Mouse (Mus musculus): ENCODE data around the gene Tsnaxip1. TPM values are rescaled to one million over a fixed set of nuclear protein-coding genes. Genes with fewer than 3 reads are reported as not detected.

The Tsnaxip1 gene
- polyA plus RNA-seq, 1 experiment from 2014 or later, result 0.83 TPM

GRCm38 (mm10) chr8:105853178-105853577, 25.6 kb downstream of the Tsnaxip1 start, which contains the start of gene Cenpt:
Gene Cenpt (minus strand): TSS chr8:105853278.
- Histone ChIP-seq H3K9me3 (replicated peaks; ENCODE audit: control insufficient read depth, low read length) (no peaks in the 10 kb centered on the region), H3K9ac (ENCODE audit: low read length) (no peak within 1 kb of the TSS), H3K4me1 (ENCODE audit: control insufficient read depth, insufficient read depth, low read length) (peaks cover 20% of the 10 kb centered on the region), H3K27ac (ENCODE audit: low read depth, low read length) (no peak within 1 kb of the TSS), H3K4me3 (ENCODE audit: low read depth, low read length) (no peak within 1 kb of the TSS), H3K4me2 (ENCODE audit: low read length) (no peak within 1 kb of the TSS), H3K27me3 (replicated peaks; ENCODE audit: control insufficient read depth, insufficient read depth, low read length) (no peaks in the 10 kb centered on the region), H3K36me3 (ENCODE audit: control insufficient read depth, insufficient read depth, low read length) (peaks cover 19% of the 10 kb centered on the region)
- ATAC-seq (no peak), DNase-seq (ENCODE audit: low spot score) (no peak)
- WGBS, result 89% methylated on average over 3 of the region's 3 CpGs

GRCm38 (mm10) chr8:105854303-105854702, 26.8 kb downstream of the Tsnaxip1 start:
- Histone ChIP-seq H3K9me3 (replicated peaks; ENCODE audit: control insufficient read depth, low read length) (no peaks in the 10 kb centered on the region), H3K4me2 (ENCODE audit: low read length) (peak overlapping the region; percentile 29), H3K36me3 (ENCODE audit: control insufficient read depth, insufficient read depth, low read length) (peaks cover 12% of the 10 kb centered on the region), H3K4me1 (ENCODE audit: control insufficient read depth, insufficient read depth, low read length) (peaks cover 20% of the 10 kb centered on the region), H3K27me3 (replicated peaks; ENCODE audit: control insufficient read depth, insufficient read depth, low read length) (no peaks in the 10 kb centered on the region), H3K4me3 (ENCODE audit: low read depth, low read length) (peak overlapping the region; percentile 70), H3K9ac (ENCODE audit: low read length) (peak overlapping the region; percentile 81; the same call in 1 of the 2 replicates), H3K27ac (ENCODE audit: low read depth, low read length) (no peak overlapping the region)
- DNase-seq (ENCODE audit: low spot score) (no peak), ATAC-seq (no peak)
- 31% methylated on average over 8 of the region's 8 CpGs for WGBS

GRCm38 (mm10) chr8:105854715-105855216, 27.2 kb downstream of the Tsnaxip1 start, which contains the start of gene Thap11:
Gene Thap11 (plus strand): TSS chr8:105855132.
- H3K4me1 ChIP-seq (ENCODE audit: control insufficient read depth, insufficient read depth, low read length), result peaks cover 22% of the 10 kb centered on the region
- H3K27ac ChIP-seq (ENCODE audit: low read depth, low read length), result peak within 1 kb of the TSS; percentile 21; the same call in 1 of the 2 replicates
- DNase-seq (ENCODE audit: low spot score) (peak; percentile 96), ATAC-seq (peak; percentile 92)
- peaks cover 7% of the 10 kb centered on the region; the same call in 1 of the 2 replicates for H3K36me3 ChIP-seq (ENCODE audit: control insufficient read depth, insufficient read depth, low read length)
- H3K27me3 ChIP-seq (replicated peaks; ENCODE audit: control insufficient read depth, insufficient read depth, low read length), result no peaks in the 10 kb centered on the region
- peak within 1 kb of the TSS; percentile 98 for H3K4me2 ChIP-seq (ENCODE audit: low read length)
- peak within 1 kb of the TSS; percentile 70 for H3K4me3 ChIP-seq (ENCODE audit: low read depth, low read length)
- no peaks in the 10 kb centered on the region for H3K9me3 ChIP-seq (replicated peaks; ENCODE audit: control insufficient read depth, low read length)
- under 1% methylated on average over 43 of the region's 43 CpGs for WGBS
- peak within 1 kb of the TSS; percentile 81 for H3K9ac ChIP-seq (ENCODE audit: low read length)

- Histone ChIP-seq H3K27me3 (replicated peaks; ENCODE audit: control insufficient read depth, insufficient read depth, low read length) (no peaks in the 10 kb centered on the region), H3K36me3 (ENCODE audit: control insufficient read depth, insufficient read depth, low read length) (peaks cover 7% of the 10 kb centered on the region; the same call in 1 of the 2 replicates), H3K27ac (ENCODE audit: low read depth, low read length) (peak overlapping the region; percentile 21; the same call in 1 of the 2 replicates), H3K4me1 (ENCODE audit: control insufficient read depth, insufficient read depth, low read length) (peaks cover 23% of the 10 kb centered on the region), H3K9me3 (replicated peaks; ENCODE audit: control insufficient read depth, low read length) (no peaks in the 10 kb centered on the region), H3K4me3 (ENCODE audit: low read depth, low read length) (peak overlapping the region; percentile 70), H3K4me2 (ENCODE audit: low read length) (peak overlapping the region; percentile 98), H3K9ac (ENCODE audit: low read length) (peak overlapping the region; percentile 81)
- under 1% methylated on average over 68 of the region's 71 CpGs for WGBS
- ATAC-seq (peak; percentile 49), DNase-seq (ENCODE audit: low spot score) (peak; percentile 44)
Measured at GRCm38 (mm10) chr8:105855248-105856167, 28.0 kb downstream of the Tsnaxip1 start.

- Histone ChIP-seq H3K27me3 (replicated peaks; ENCODE audit: control insufficient read depth, insufficient read depth, low read length) (no peaks in the 10 kb centered on the region), H3K27ac (ENCODE audit: low read depth, low read length) (0 out of 2 replicates have a peak overlapping the region, but pooled peaks have one; percentile 21), H3K4me3 (ENCODE audit: low read depth, low read length) (peak overlapping the region; percentile 70), H3K36me3 (ENCODE audit: control insufficient read depth, insufficient read depth, low read length) (peaks cover 7% of the 10 kb centered on the region; the same call in 1 of the 2 replicates), H3K4me2 (ENCODE audit: low read length) (peak overlapping the region; percentile 98), H3K9ac (ENCODE audit: low read length) (peak overlapping the region; percentile 81), H3K9me3 (replicated peaks; ENCODE audit: control insufficient read depth, low read length) (no peaks in the 10 kb centered on the region), H3K4me1 (ENCODE audit: control insufficient read depth, insufficient read depth, low read length) (peaks cover 20% of the 10 kb centered on the region)
- DNase-seq (ENCODE audit: low spot score), result no peak
- ATAC-seq, result no peak
- 28% methylated on average over 15 of the region's 15 CpGs for WGBS
Measured at GRCm38 (mm10) chr8:105856168-105856835, 28.8 kb downstream of the Tsnaxip1 start.

- DNase-seq (ENCODE audit: low spot score) (no peak), ATAC-seq (no peak)
- Histone ChIP-seq H3K27ac (ENCODE audit: low read depth, low read length) (no peak overlapping the region), H3K9me3 (replicated peaks; ENCODE audit: control insufficient read depth, low read length) (no peaks in the 10 kb centered on the region), H3K4me2 (ENCODE audit: low read length) (no peak overlapping the region), H3K27me3 (replicated peaks; ENCODE audit: control insufficient read depth, insufficient read depth, low read length) (no peaks in the 10 kb centered on the region), H3K36me3 (ENCODE audit: control insufficient read depth, insufficient read depth, low read length) (peaks cover 11% of the 10 kb centered on the region; the same call in 1 of the 2 replicates), H3K9ac (ENCODE audit: low read length) (no peak overlapping the region), H3K4me3 (ENCODE audit: low read depth, low read length) (no peak overlapping the region), H3K4me1 (ENCODE audit: control insufficient read depth, insufficient read depth, low read length) (peaks cover 29% of the 10 kb centered on the region)
- WGBS, result 82% methylated on average over 5 of the region's 5 CpGs
Measured at GRCm38 (mm10) chr8:105858495-105858894, 31.0 kb downstream of the Tsnaxip1 start.

GRCm38 (mm10) chr8:105859314-105859713, 31.8 kb downstream of the Tsnaxip1 start:
- DNase-seq (ENCODE audit: low spot score), result no peak
- Histone ChIP-seq H3K4me3 (ENCODE audit: low read depth, low read length) (no peak overlapping the region), H3K27me3 (replicated peaks; ENCODE audit: control insufficient read depth, insufficient read depth, low read length) (no peaks in the 10 kb centered on the region), H3K27ac (ENCODE audit: low read depth, low read length) (0 out of 2 replicates have a peak overlapping the region, but pooled peaks have one; percentile 14), H3K9me3 (replicated peaks; ENCODE audit: control insufficient read depth, low read length) (no peaks in the 10 kb centered on the region), H3K4me2 (ENCODE audit: low read length) (peak overlapping the region; percentile 67; the same call in 1 of the 2 replicates), H3K36me3 (ENCODE audit: control insufficient read depth, insufficient read depth, low read length) (peaks cover 13% of the 10 kb centered on the region; the same call in 1 of the 2 replicates), H3K9ac (ENCODE audit: low read length) (no peak overlapping the region), H3K4me1 (ENCODE audit: control insufficient read depth, insufficient read depth, low read length) (peaks cover 29% of the 10 kb centered on the region)
- 76% methylated on average over 5 of the region's 5 CpGs for WGBS
- no peak for ATAC-seq

- peak within 1 kb of the TSS; percentile 97 for H3K4me3 ChIP-seq (ENCODE audit: low read depth, low read length)
- H3K27ac ChIP-seq (ENCODE audit: low read depth, low read length), result peak within 1 kb of the TSS; percentile 87
- under 1% methylated on average over 58 of the region's 59 CpGs for WGBS
- H3K9me3 ChIP-seq (replicated peaks; ENCODE audit: control insufficient read depth, low read length), result no peaks in the 10 kb centered on the region
- ATAC-seq, result peak; percentile 97
- no peaks in the 10 kb centered on the region for H3K27me3 ChIP-seq (replicated peaks; ENCODE audit: control insufficient read depth, insufficient read depth, low read length)
- peak within 1 kb of the TSS; percentile 95 for H3K9ac ChIP-seq (ENCODE audit: low read length)
- H3K4me2 ChIP-seq (ENCODE audit: low read length), result peak within 1 kb of the TSS; percentile 68
- peak; percentile 100 for DNase-seq (ENCODE audit: low spot score)
- peaks cover 13% of the 10 kb centered on the region; the same call in 1 of the 2 replicates for H3K36me3 ChIP-seq (ENCODE audit: control insufficient read depth, insufficient read depth, low read length)
- peaks cover 29% of the 10 kb centered on the region for H3K4me1 ChIP-seq (ENCODE audit: control insufficient read depth, insufficient read depth, low read length)
Measured at GRCm38 (mm10) chr8:105860143-105860981, 32.8 kb downstream of the Tsnaxip1 start, which contains the start of gene Nutf2. Gene Nutf2 (plus strand): TSS chr8:105860580.

Data from forebrain, embryonic 14.5 days (tissue).